10 mouse cellular contexts compared by ENCODE assay signal in the genomic region with DNA sequence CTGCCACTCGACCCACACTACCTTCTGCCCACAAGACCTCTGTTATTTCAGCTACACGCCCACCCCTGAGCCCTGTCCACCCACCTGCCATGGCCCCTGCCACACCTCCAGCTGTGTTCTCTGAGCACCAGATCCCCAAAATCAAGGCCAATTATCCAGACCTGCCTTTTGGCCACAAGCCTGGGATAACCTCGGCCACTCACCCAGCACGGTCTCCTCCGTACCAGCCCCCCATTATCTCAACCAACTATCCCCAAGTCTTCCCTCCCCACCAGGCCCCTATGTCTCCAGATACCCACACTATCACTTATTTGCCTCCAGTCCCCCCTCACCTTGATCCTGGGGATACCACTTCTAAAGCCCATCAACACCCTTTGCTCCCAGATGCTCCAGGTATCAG. TPM values are rescaled to one million over a fixed set of nuclear protein-coding genes. Genes with fewer than 3 reads are reported as not detected.
DNase-seq lines count a peak whose midpoint lies in the region; ATAC-seq and TF ChIP-seq lines count a peak whose summit lies in the region.
"Had no signal": no experiment of that assay in that cellular context is flagged by ENCODE, and none has a peak within 500 bp of the region (broad histone marks: within the 10 kb centered on the region; RNA-seq: fewer than 3 reads in every experiment).

No protein-coding gene starts in this region.

- no peak for DNase-seq in forebrain, embryonic 10.5 days (ENCODE audit: extremely low spot score, low spot score)
- no peak for DNase-seq in kidney, postnatal 0 days (ENCODE audit: low spot score)
- no peak for DNase-seq in kidney, postnatal 10 days
- DNase-seq in embryo, embryonic 11 days: no peak
- no peak for DNase-seq in frontal cortex, postnatal 36 days (ENCODE audit: low spot score in 2 of 2)
- DNase-seq: adrenal gland, postnatal 36 days; cerebellum, postnatal 36 days had no signal

- no peak overlapping the region for H3K9ac ChIP-seq in forebrain, embryonic 16.5 days (replicated peaks; ENCODE audit: low read depth, low read length)
- no peak overlapping the region for H3K9ac ChIP-seq in kidney, postnatal 0 days (ENCODE audit: low read depth, low read length)
- H3K9ac ChIP-seq in hindbrain, embryonic 12.5 days: 0 out of 2 replicates have a peak overlapping the region, but pooled peaks have one; percentile 32
- H3K9ac ChIP-seq in liver, embryonic 15.5 days: no peak overlapping the region

- peak overlapping the region; percentile 61; the same call in 1 of the 2 replicates for H3K4me3 ChIP-seq in forebrain, embryonic 10.5 days
- no peak overlapping the region for H3K4me3 ChIP-seq in forebrain, embryonic 16.5 days (replicated peaks; ENCODE audit: low read length)
- no peak overlapping the region for H3K4me3 ChIP-seq in kidney, postnatal 0 days (replicated peaks; ENCODE audit: low read depth, low read length)
- 0 out of 2 replicates have a peak overlapping the region, but pooled peaks have one; percentile 37 for H3K4me3 ChIP-seq in hindbrain, embryonic 12.5 days
- H3K4me3 ChIP-seq in liver, embryonic 15.5 days (replicated peaks): no peak overlapping the region

- no peak for ATAC-seq in forebrain, embryonic 16.5 days
- ATAC-seq in kidney, postnatal 0 days (replicated peaks; ENCODE audit: low FRiP score, low read depth): no peak
- no peak for ATAC-seq in hindbrain, embryonic 12.5 days (ENCODE audit: low FRiP score)
- no peak for ATAC-seq in liver, embryonic 15.5 days (ENCODE audit: insufficient read depth)

- H3K27me3 ChIP-seq in forebrain, embryonic 10.5 days (ENCODE audit: poor library complexity, severe bottlenecking): peaks cover 78% of the 10 kb centered on the region
- H3K27me3 ChIP-seq in forebrain, embryonic 16.5 days (replicated peaks; ENCODE audit: control insufficient read depth, insufficient read depth, low read length): peaks cover 6% of the 10 kb centered on the region; the same call in 1 of the 2 replicates
- no peaks in the 10 kb centered on the region for H3K27me3 ChIP-seq in kidney, postnatal 0 days (ENCODE audit: insufficient read depth, low read length)
- peaks cover 46% of the 10 kb centered on the region for H3K27me3 ChIP-seq in hindbrain, embryonic 12.5 days
- peaks cover 63% of the 10 kb centered on the region for H3K27me3 ChIP-seq in liver, embryonic 15.5 days

- TF ChIP-seq CTCF in kidney, postnatal 0 days (IDR thresholded peaks at IDR 0.05; ENCODE audit: low read depth): no peak

- no peaks in the 10 kb centered on the region for H3K36me3 ChIP-seq in forebrain, embryonic 10.5 days (replicated peaks)
- no peaks in the 10 kb centered on the region for H3K36me3 ChIP-seq in forebrain, embryonic 16.5 days (ENCODE audit: control insufficient read depth, insufficient read depth)
- H3K36me3 ChIP-seq in kidney, postnatal 0 days (ENCODE audit: insufficient read depth, low read length): no peaks in the 10 kb centered on the region
- no peaks in the 10 kb centered on the region for H3K36me3 ChIP-seq in hindbrain, embryonic 12.5 days
- no peaks in the 10 kb centered on the region for H3K36me3 ChIP-seq in liver, embryonic 15.5 days (replicated peaks)

- no peaks in the 10 kb centered on the region for H3K9me3 ChIP-seq in forebrain, embryonic 10.5 days
- H3K9me3 ChIP-seq in forebrain, embryonic 16.5 days (ENCODE audit: control insufficient read depth, low read length): no peaks in the 10 kb centered on the region
- H3K9me3 ChIP-seq in kidney, postnatal 0 days (replicated peaks; ENCODE audit: low read length): no peaks in the 10 kb centered on the region
- H3K9me3 ChIP-seq in hindbrain, embryonic 12.5 days (replicated peaks): no peaks in the 10 kb centered on the region
- no peaks in the 10 kb centered on the region for H3K9me3 ChIP-seq in liver, embryonic 15.5 days (replicated peaks)

- H3K4me1 ChIP-seq in forebrain, embryonic 10.5 days: peaks cover 73% of the 10 kb centered on the region
- H3K4me1 ChIP-seq in forebrain, embryonic 16.5 days (replicated peaks; ENCODE audit: control insufficient read depth, insufficient read depth, low read length): peaks cover 35% of the 10 kb centered on the region
- peaks cover 27% of the 10 kb centered on the region for H3K4me1 ChIP-seq in kidney, postnatal 0 days (replicated peaks; ENCODE audit: insufficient read depth, low read length)
- H3K4me1 ChIP-seq in hindbrain, embryonic 12.5 days: peaks cover 62% of the 10 kb centered on the region
- H3K4me1 ChIP-seq in liver, embryonic 15.5 days (replicated peaks): peaks cover 65% of the 10 kb centered on the region

- H3K4me2 ChIP-seq in forebrain, embryonic 16.5 days (ENCODE audit: low read length): no peak overlapping the region
- peak overlapping the region; percentile 86 for H3K4me2 ChIP-seq in kidney, postnatal 0 days (ENCODE audit: low read length)
- H3K4me2 ChIP-seq in hindbrain, embryonic 12.5 days (replicated peaks): peak overlapping the region; percentile 85
- 0 out of 2 replicates have a peak overlapping the region, but pooled peaks have one; percentile 82 for H3K4me2 ChIP-seq in liver, embryonic 15.5 days

- WGBS in forebrain, embryonic 10.5 days: 90% methylated on average over 5 of the region's 5 CpGs
- WGBS in forebrain, embryonic 16.5 days: 93% methylated on average over 5 of the region's 5 CpGs
- whole genome bisulfite sequencing in kidney, postnatal 0 days: 74% methylated on average over 5 of the region's 5 CpGs
- WGBS in hindbrain, embryonic 12.5 days: 72% methylated on average over 5 of the region's 5 CpGs
- 73% methylated on average over 5 of the region's 5 CpGs for WGBS in liver, embryonic 15.5 days (ENCODE audit: insufficient replicate concordance)

- peak overlapping the region; percentile 92; the same call in 1 of the 2 replicates for H3K27ac ChIP-seq in forebrain, embryonic 10.5 days
- no peak overlapping the region for H3K27ac ChIP-seq in forebrain, embryonic 16.5 days (ENCODE audit: low read length)
- no peak overlapping the region for H3K27ac ChIP-seq in kidney, postnatal 0 days
- H3K27ac ChIP-seq in hindbrain, embryonic 12.5 days: no peak overlapping the region
- no peak overlapping the region for H3K27ac ChIP-seq in liver, embryonic 15.5 days (replicated peaks)

RNA-seq across cellular contexts. Expression of a gene that starts 1.6 kb away (rescaled TPM):
- polyA plus RNA-seq in forebrain, embryonic 10.5 days (2016; fragmentation: Nextera tagmentation; extraction: Ambion mirVana): 15.9 and 17.6 TPM in 2 replicates
- 11.9 and 14.3 TPM in 2 replicates for polyA plus RNA-seq in forebrain, embryonic 16.5 days (2015; fragmentation: Nextera tagmentation; extraction: Ambion mirVana)
- polyA plus RNA-seq in kidney, postnatal 0 days (2015; fragmentation: Nextera tagmentation; extraction: Ambion mirVana): 35.0 and 40.6 TPM in 2 replicates
- polyA plus RNA-seq in hindbrain, embryonic 12.5 days (2016; fragmentation: Nextera tagmentation; extraction: Ambion mirVana): 32.0 and 41.9 TPM in 2 replicates
- 3.2 and 3.7 TPM in 2 replicates for polyA plus RNA-seq in liver, embryonic 15.5 days (2015; fragmentation: Nextera tagmentation; extraction: Ambion mirVana)

RNA-seq across cellular contexts. Expression of a gene that starts 15.8 kb away (rescaled TPM):
- polyA plus RNA-seq in forebrain, embryonic 10.5 days (2016; fragmentation: Nextera tagmentation; extraction: Ambion mirVana): 0.47 and 1.7 TPM in 2 replicates
- polyA plus RNA-seq in forebrain, embryonic 16.5 days (2015; fragmentation: Nextera tagmentation; extraction: Ambion mirVana): 8.0 and 15.8 TPM in 2 replicates
- polyA plus RNA-seq in kidney, postnatal 0 days (2015; fragmentation: Nextera tagmentation; extraction: Ambion mirVana): 1.4 and 2.1 TPM in 2 replicates
- polyA plus RNA-seq in hindbrain, embryonic 12.5 days (2016; fragmentation: Nextera tagmentation; extraction: Ambion mirVana): 1.5 and 2.4 TPM in 2 replicates
- 0.41 and 0.45 TPM in 2 replicates for polyA plus RNA-seq in liver, embryonic 15.5 days (2015; fragmentation: Nextera tagmentation; extraction: Ambion mirVana)

RNA-seq across cellular contexts. Expression of a gene that starts 18.9 kb away (rescaled TPM):
- 67.1 and 74.2 TPM in 2 replicates for polyA plus RNA-seq in forebrain, embryonic 10.5 days (2016; fragmentation: Nextera tagmentation; extraction: Ambion mirVana)
- 54.0 and 56.0 TPM in 2 replicates for polyA plus RNA-seq in forebrain, embryonic 16.5 days (2015; fragmentation: Nextera tagmentation; extraction: Ambion mirVana)
- polyA plus RNA-seq in kidney, postnatal 0 days (2015; fragmentation: Nextera tagmentation; extraction: Ambion mirVana): 129 and 132 TPM in 2 replicates
- polyA plus RNA-seq in hindbrain, embryonic 12.5 days (2016; fragmentation: Nextera tagmentation; extraction: Ambion mirVana): 60.3 and 61.6 TPM in 2 replicates
- 49.4 and 55.3 TPM in 2 replicates for polyA plus RNA-seq in liver, embryonic 15.5 days (2015; fragmentation: Nextera tagmentation; extraction: Ambion mirVana)

RNA-seq across cellular contexts. Expression of a gene that starts 19.2 kb away (rescaled TPM):
- 2.7 and 3.7 TPM in 2 replicates for polyA plus RNA-seq in forebrain, embryonic 10.5 days (2016; fragmentation: Nextera tagmentation; extraction: Ambion mirVana)
- polyA plus RNA-seq in forebrain, embryonic 16.5 days (2015; fragmentation: Nextera tagmentation; extraction: Ambion mirVana): 1.3 and 1.9 TPM in 2 replicates
- polyA plus RNA-seq in kidney, postnatal 0 days (2015; fragmentation: Nextera tagmentation; extraction: Ambion mirVana): 2.8 and 3.2 TPM in 2 replicates
- polyA plus RNA-seq in hindbrain, embryonic 12.5 days (2016; fragmentation: Nextera tagmentation; extraction: Ambion mirVana): 1.4 and 1.6 TPM in 2 replicates
- polyA plus RNA-seq in liver, embryonic 15.5 days (2015; fragmentation: Nextera tagmentation; extraction: Ambion mirVana): 0.17 and 0.38 TPM in 2 replicates

RNA-seq across cellular contexts. Expression of a gene that starts 28.3 kb away (rescaled TPM):
- 83.0 and 84.2 TPM in 2 replicates for polyA plus RNA-seq in forebrain, embryonic 10.5 days (2016; fragmentation: Nextera tagmentation; extraction: Ambion mirVana)
- 50.2 and 51.2 TPM in 2 replicates for polyA plus RNA-seq in forebrain, embryonic 16.5 days (2015; fragmentation: Nextera tagmentation; extraction: Ambion mirVana)
- polyA plus RNA-seq in kidney, postnatal 0 days (2015; fragmentation: Nextera tagmentation; extraction: Ambion mirVana): 40.2 and 44.0 TPM in 2 replicates
- polyA plus RNA-seq in hindbrain, embryonic 12.5 days (2016; fragmentation: Nextera tagmentation; extraction: Ambion mirVana): 56.9 and 61.2 TPM in 2 replicates
- 24.0 and 25.5 TPM in 2 replicates for polyA plus RNA-seq in liver, embryonic 15.5 days (2015; fragmentation: Nextera tagmentation; extraction: Ambion mirVana)

Comparison
In these comparisons a context has a peak if more than half of its experiments do, and no peak if none do; other contexts are left out.
1. H3K4me3 ChIP-seq: peak in forebrain, embryonic 10.5 days (single experiment) and hindbrain, embryonic 12.5 days (single experiment); none in forebrain, embryonic 16.5 days (single experiment), kidney, postnatal 0 days (single experiment) and liver, embryonic 15.5 days (single experiment).